Mouse (Mus musculus): ENCODE results near the gene Med25. TPM values are rescaled to one million over a fixed set of nuclear protein-coding genes. Genes with fewer than 3 reads are reported as not detected.

Gene Med25
- polyA plus RNA-seq, 1 experiment from 2014 or later: 220 TPM

DNA sequence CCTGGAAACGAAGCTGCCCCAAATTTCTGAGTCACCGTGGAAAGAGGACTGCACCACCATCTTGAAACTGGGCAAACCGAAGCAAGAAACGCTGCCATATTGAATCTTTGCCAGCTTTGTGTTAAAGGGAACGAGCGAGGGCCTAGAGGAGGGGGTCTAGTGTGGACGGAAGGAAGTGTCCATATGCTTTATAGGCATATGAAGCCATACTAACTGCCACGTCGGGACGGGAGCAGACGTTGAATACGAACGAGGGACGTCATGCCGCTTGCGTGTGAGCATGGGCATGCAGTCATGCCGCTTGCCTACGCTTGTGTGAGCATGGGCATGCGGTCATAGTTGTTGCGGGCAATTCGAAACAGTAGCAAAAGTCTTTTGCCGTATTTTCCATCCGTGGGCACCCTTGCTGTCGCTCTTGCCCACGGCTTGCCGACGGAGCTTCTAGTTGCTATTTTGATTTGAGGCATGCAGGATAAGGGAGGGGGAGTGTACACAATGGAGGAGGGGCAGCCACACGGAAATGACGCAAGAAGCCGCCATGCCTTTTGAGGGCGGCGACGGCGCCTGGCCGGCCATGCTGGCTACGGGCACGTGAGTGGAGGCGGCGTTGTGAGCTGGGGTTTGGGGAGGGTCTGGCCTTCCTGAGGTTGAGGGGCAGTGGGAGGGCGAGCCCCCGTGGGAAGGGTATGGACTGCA is 42.9 kb downstream of the Med25 start:
- peak; percentile 92 for DNase-seq (ENCODE audit: low spot score)
- no peaks in the 10 kb centered on the region for H3K9me3 ChIP-seq (replicated peaks)
- peak overlapping the region; percentile 97 for H3K27ac ChIP-seq (replicated peaks)
- H3K36me3 ChIP-seq: peaks cover 45% of the 10 kb centered on the region
- H3K27me3 ChIP-seq (ENCODE audit: low read depth, poor library complexity, severe bottlenecking): no peaks in the 10 kb centered on the region
- peaks cover 50% of the 10 kb centered on the region for H3K4me1 ChIP-seq
- peak overlapping the region; percentile 85 for H3K4me3 ChIP-seq
- WGBS: under 1% methylated on average over 41 of the region's 41 CpGs

DNA sequence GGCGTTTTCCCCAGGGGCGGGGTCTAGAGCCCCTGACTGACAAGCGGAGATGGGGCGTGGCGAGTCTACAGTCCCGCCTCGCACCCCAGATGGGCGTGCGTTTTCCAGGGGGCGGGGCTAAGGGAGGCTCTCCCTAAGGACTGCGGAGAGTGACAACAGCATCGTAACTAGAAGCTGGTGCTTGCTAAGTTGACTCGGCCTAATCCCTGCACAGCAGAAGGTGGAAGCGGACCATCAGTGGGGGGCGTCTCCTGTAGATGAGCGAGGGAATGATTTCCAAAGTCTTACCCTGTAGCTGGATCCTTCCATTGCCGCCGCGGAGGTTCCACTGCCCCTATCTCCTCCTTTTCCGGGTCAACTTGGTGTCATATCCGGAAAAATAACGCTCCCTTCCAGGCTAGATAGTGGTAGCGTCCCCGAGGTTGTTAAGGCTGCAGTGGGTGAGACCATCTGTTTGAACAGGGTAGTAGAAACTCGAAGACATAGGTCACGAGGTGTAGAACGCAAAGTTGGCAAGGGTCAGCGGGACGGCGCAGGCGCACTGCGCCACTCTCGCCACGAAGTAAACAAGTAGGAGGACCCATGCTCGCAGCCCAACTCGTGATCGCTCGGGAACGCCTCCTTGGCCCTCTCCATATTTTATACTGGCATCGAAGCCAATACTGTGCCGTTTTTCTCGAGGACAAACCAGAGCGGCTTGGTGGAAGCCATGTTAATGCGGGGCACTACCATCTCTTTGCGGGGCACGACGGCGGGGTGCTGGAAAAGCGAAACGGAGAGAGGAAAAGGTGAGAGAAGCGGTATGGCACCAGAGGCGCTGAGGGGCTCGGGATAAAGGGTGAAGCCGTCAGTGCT is 43.7 kb downstream of the Med25 start, which contains the start of the genes Akt1s1 and Tbc1d17:
TSS of gene Akt1s1 (plus strand) at position 431 of the 855 bp plus-strand sequence.
TSS of gene Tbc1d17 (minus strand) at position 519 of the 855 bp plus-strand sequence.
- peak within 1 kb of the TSS; percentile 97 for H3K27ac ChIP-seq (replicated peaks)
- no peaks in the 10 kb centered on the region for H3K27me3 ChIP-seq (ENCODE audit: low read depth, poor library complexity, severe bottlenecking)
- WGBS: under 1% methylated on average over 54 of the region's 54 CpGs
- H3K4me3 ChIP-seq: peak within 1 kb of the TSS; percentile 85
- H3K9me3 ChIP-seq (replicated peaks): no peaks in the 10 kb centered on the region
- peak; percentile 96 for DNase-seq (ENCODE audit: low spot score)
- peaks cover 43% of the 10 kb centered on the region for H3K4me1 ChIP-seq
- peaks cover 53% of the 10 kb centered on the region for H3K36me3 ChIP-seq

DNA sequence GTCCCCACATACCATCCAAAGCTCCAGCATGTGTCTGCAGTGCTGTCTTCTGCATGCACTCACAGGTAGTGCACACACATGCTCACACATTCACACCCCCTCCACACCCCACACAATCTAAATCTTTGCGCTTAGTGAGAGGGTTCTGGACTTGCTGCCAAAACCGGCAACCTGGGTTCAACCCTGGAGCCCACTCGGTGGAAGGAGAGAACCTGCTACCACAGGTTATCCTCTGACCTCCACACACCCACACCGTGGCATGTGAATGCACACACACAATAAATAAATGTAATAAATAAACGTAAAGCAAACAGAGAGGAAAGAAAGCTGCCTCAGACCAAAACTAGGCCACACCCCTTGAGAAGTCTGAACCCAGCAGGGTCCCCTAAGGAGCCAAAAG is 44.7 kb downstream of the Med25 start:
- Histone ChIP-seq H3K27ac (replicated peaks) (peak overlapping the region; percentile 97; the same call in 1 of the 2 replicates), H3K27me3 (ENCODE audit: low read depth, poor library complexity, severe bottlenecking) (no peaks in the 10 kb centered on the region), H3K9me3 (replicated peaks) (no peaks in the 10 kb centered on the region), H3K4me1 (peaks cover 33% of the 10 kb centered on the region), H3K36me3 (peaks cover 57% of the 10 kb centered on the region), H3K4me3 (peak overlapping the region; percentile 85)
- DNase-seq (ENCODE audit: low spot score): no peak
- WGBS: 86% methylated on average over 5 of the region's 5 CpGs

DNA sequence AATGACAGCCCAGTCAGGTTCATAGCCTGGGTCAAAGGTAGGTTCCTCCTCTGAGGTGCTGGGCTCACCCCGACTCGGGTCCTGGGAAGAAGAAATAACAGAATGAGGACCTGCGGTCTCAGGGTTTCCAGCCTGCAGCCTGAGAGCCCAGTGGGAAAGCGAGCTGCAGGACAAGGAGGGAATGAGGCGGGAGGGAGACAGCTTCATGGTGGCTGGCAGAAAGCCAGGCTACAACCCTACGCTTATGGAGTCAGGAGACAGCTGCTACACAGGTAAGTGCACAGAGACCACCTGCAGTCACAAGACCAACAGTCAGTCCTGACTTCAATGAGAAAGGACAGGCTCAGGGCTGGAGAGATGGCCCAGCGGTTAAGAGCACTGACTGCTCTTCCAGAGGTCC is 45.7 kb downstream of the Med25 start:
- WGBS: 91% methylated on average over 7 of the region's 7 CpGs
- Histone ChIP-seq H3K4me3 (peak overlapping the region; percentile 14; the same call in 1 of the 2 replicates), H3K27me3 (ENCODE audit: low read depth, poor library complexity, severe bottlenecking) (peaks cover 1% of the 10 kb centered on the region), H3K9me3 (replicated peaks) (no peaks in the 10 kb centered on the region), H3K36me3 (peaks cover 61% of the 10 kb centered on the region), H3K4me1 (peaks cover 26% of the 10 kb centered on the region), H3K27ac (replicated peaks) (no peak overlapping the region)
- DNase-seq (ENCODE audit: low spot score): no peak

- Histone ChIP-seq H3K9me3 (replicated peaks) (no peaks in the 10 kb centered on the region), H3K4me1 (peaks cover 19% of the 10 kb centered on the region), H3K4me3 (no peak overlapping the region), H3K27me3 (ENCODE audit: low read depth, poor library complexity, severe bottlenecking) (peaks cover 19% of the 10 kb centered on the region), H3K36me3 (peaks cover 68% of the 10 kb centered on the region), H3K27ac (replicated peaks) (no peak overlapping the region)
- 95% methylated on average over 10 of the region's 10 CpGs for WGBS
- DNase-seq (ENCODE audit: low spot score): no peak
Measured at GRCm38 (mm10) chr7:44845006-44845405, 47.5 kb downstream of the Med25 start.

DNA sequence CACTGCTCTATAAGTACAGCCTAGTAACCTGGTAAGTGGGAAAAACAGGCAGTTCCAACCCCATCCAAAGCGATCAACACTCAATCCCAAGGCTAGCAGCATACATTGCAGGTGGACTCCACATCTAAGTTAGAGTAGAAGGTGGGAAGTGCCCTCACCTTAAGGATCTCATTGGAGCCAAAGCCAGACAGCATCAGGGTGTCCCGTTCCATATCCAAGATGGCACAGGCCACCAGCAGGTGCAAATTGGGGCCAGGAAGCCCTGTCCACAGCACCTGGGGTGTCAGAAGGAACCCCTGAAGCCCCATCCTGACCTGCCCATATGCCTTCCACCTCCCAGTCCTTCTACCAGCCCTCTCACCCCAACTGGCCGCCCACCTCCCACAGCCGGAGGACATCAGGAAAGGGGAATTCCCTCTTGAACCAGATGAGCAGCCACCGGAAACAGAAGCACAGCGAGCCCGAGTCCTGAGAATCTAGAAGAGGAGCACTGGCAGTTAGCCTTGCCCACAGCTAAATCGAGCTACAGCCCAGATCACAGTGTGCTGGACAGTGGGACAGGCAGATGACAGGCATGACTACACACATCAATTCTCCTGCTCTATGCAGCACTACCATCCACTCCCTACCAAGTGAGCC is 50.6 kb downstream of the Med25 start:
- H3K27ac ChIP-seq (replicated peaks): no peak overlapping the region
- DNase-seq (ENCODE audit: low spot score): no peak
- H3K36me3 ChIP-seq: peaks cover 71% of the 10 kb centered on the region
- H3K27me3 ChIP-seq (ENCODE audit: low read depth, poor library complexity, severe bottlenecking): peaks cover 42% of the 10 kb centered on the region
- peaks cover 20% of the 10 kb centered on the region for H3K4me1 ChIP-seq
- no peak overlapping the region for H3K4me3 ChIP-seq
- 94% methylated on average over 8 of the region's 8 CpGs for WGBS
- H3K9me3 ChIP-seq (replicated peaks): no peaks in the 10 kb centered on the region

DNA sequence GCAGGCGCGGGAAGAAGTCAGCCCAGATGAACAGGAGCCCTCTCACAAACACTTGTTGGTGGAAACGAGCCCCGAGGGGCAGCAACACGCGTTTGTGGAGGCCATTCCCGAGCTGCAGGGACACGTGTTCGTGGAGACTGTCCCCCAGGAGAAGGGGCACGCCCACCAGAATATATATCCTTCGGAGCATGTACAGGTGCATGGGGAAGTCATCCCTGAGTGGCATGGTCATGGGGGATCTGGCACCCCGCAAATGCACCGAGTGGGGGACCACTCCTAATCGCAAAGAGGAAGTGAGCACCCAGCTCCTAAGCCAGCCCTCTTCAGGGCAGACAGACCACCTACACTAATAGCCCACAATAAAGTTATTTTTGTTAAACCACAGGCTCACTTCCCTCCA is 52.1 kb downstream of the Med25 start:
- peak overlapping the region; percentile 46 for H3K4me3 ChIP-seq
- 64% methylated on average over 14 of the region's 14 CpGs for WGBS
- peaks cover 42% of the 10 kb centered on the region for H3K27me3 ChIP-seq (ENCODE audit: low read depth, poor library complexity, severe bottlenecking)
- peaks cover 25% of the 10 kb centered on the region for H3K4me1 ChIP-seq
- H3K27ac ChIP-seq (replicated peaks): no peak overlapping the region
- DNase-seq (ENCODE audit: low spot score): no peak
- H3K9me3 ChIP-seq (replicated peaks): no peaks in the 10 kb centered on the region
- H3K36me3 ChIP-seq: peaks cover 56% of the 10 kb centered on the region

DNA sequence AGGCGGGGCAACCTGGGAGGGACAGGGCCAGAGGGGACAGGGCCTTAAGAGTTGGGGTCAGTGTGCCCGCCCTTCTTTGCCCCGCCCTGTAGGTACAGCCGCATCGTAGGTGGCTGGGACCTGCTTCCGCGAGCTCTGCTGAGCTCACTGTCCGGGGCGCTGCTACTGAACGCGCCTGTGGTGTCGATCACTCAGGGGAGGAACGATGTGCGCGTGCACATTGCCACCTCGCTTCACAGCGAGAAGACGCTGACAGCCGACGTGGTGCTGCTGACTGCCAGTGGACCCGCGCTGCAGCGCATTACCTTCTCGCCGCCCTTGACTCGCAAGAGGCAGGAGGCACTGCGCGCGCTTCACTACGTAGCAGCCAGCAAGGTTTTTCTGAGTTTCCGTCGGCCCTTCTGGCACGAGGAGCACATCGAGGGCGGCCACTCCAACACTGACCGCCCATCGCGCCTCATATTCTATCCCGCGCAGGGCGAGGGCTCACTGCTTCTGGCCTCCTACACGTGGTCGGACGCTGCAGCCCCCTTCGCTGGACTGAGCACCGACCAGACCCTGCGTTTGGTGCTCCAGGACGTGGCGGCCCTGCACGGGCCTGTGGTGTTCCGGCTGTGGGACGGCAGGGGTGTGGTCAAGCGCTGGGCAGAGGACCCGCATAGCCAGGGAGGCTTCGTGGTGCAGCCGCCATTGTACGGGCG is 52.9 kb downstream of the Med25 start:
- WGBS: 3% methylated on average over 58 of the region's 58 CpGs
- Histone ChIP-seq H3K9me3 (replicated peaks) (no peaks in the 10 kb centered on the region), H3K4me3 (peak overlapping the region; percentile 46), H3K4me1 (peaks cover 25% of the 10 kb centered on the region), H3K27me3 (ENCODE audit: low read depth, poor library complexity, severe bottlenecking) (peaks cover 42% of the 10 kb centered on the region), H3K27ac (replicated peaks) (peak overlapping the region; percentile 52; the same call in 1 of the 2 replicates), H3K36me3 (peaks cover 48% of the 10 kb centered on the region)
- DNase-seq (ENCODE audit: low spot score): peak; percentile 51

- Histone ChIP-seq H3K36me3 (peaks cover 43% of the 10 kb centered on the region), H3K4me3 (peak overlapping the region; percentile 46), H3K4me1 (peaks cover 25% of the 10 kb centered on the region), H3K27ac (replicated peaks) (no peak overlapping the region), H3K27me3 (ENCODE audit: low read depth, poor library complexity, severe bottlenecking) (peaks cover 42% of the 10 kb centered on the region), H3K9me3 (replicated peaks) (no peaks in the 10 kb centered on the region)
- no peak for DNase-seq (ENCODE audit: low spot score)
- WGBS: 32% methylated on average over 11 of the region's 11 CpGs
Measured at GRCm38 (mm10) chr7:44839171-44839490, 53.4 kb downstream of the Med25 start.

DNA sequence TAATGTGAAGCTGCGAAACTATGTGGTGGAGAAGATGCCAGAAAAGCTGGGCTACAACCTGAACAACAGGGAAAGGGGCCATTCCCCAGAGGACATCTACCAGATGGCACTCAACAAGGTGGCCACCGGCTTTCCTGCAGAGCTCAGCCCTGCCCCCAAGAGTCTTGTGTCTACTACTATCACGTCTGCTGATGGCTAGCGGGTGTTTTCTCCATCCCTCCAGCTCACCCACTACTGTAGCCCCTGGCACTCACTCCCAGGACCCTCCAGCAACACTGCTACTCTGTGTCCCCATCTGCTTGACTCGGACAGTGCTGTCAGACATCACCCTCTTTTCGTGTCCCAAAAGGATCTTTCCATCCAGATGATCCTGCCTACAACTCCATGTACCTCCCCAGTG is 54.4 kb downstream of the Med25 start:
- Histone ChIP-seq H3K27me3 (ENCODE audit: low read depth, poor library complexity, severe bottlenecking) (peaks cover 42% of the 10 kb centered on the region), H3K4me3 (no peak overlapping the region), H3K36me3 (peaks cover 32% of the 10 kb centered on the region), H3K27ac (replicated peaks) (no peak overlapping the region), H3K4me1 (peaks cover 25% of the 10 kb centered on the region), H3K9me3 (replicated peaks) (no peaks in the 10 kb centered on the region)
- no peak for DNase-seq (ENCODE audit: low spot score)
- WGBS: 90% methylated on average over 6 of the region's 6 CpGs

DNA sequence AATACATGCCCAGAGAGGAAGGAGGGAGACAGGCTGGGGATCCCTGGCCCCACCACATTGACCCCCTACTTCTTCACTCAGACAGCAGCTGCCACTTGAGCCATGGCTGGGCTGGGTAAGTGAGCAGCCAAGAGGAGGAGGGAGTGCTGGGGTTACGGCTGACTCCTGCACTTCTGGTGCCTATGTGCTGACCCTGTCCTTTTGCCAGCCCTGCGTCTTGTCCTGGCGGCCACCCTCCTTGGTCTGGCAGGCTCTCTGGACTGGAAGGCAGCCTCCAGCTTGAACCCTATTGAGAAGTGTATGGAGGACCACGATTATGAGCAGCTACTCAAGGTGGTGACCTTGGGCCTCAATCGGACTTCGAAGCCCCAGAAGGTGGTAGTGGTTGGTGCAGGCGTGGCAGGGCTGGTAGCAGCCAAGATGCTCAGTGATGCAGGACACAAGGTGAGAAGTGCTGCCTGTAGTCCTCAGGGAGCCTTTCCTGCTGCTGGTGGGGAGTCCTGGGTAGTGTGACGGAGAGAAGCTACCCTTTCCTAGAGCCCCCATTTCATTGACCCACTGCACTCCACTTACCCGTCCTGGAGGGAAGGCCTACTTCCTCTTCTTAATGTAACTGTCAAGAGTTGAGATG is 56.0 kb downstream of the Med25 start:
- Histone ChIP-seq H3K36me3 (peaks cover 28% of the 10 kb centered on the region), H3K4me1 (peaks cover 25% of the 10 kb centered on the region), H3K4me3 (no peak overlapping the region), H3K27me3 (ENCODE audit: low read depth, poor library complexity, severe bottlenecking) (peaks cover 39% of the 10 kb centered on the region), H3K9me3 (replicated peaks) (no peaks in the 10 kb centered on the region), H3K27ac (replicated peaks) (no peak overlapping the region)
- WGBS: 87% methylated on average over 9 of the region's 9 CpGs
- no peak for DNase-seq (ENCODE audit: low spot score)

- no peak for DNase-seq (ENCODE audit: low spot score)
- Histone ChIP-seq H3K4me1 (peaks cover 25% of the 10 kb centered on the region), H3K4me3 (no peak overlapping the region), H3K36me3 (peaks cover 29% of the 10 kb centered on the region), H3K27me3 (ENCODE audit: low read depth, poor library complexity, severe bottlenecking) (peaks cover 33% of the 10 kb centered on the region), H3K9me3 (replicated peaks) (no peaks in the 10 kb centered on the region), H3K27ac (replicated peaks) (no peak overlapping the region)
- 63% methylated on average over 3 of the region's 3 CpGs for WGBS
Measured at GRCm38 (mm10) chr7:44836016-44836404, 56.5 kb downstream of the Med25 start.
